Mouse (Mus musculus) brain, embryonic 18.5 days (tissue): ENCODE results near the gene Edem1.

Source experiments
- DNase-seq: peaks from one replicate; pipeline ENCODE4 v3.0.0-alpha.2; 2012; ENCODE audit warnings: low read depth, low spot score

The Edem1 gene

GRCm38 (mm10) chr6:108871251-108871650, 42.8 kb downstream of the Edem1 start:
- DNase-seq: no peak

GRCm38 (mm10) chr6:108875344-108875743, 46.9 kb downstream of the Edem1 start:
- DNase-seq: peak; percentile 22

GRCm38 (mm10) chr6:108876052-108876451, 47.6 kb downstream of the Edem1 start:
- no peak for DNase-seq

- no peak for DNase-seq
Measured at GRCm38 (mm10) chr6:108876486-108876885, 48.0 kb downstream of the Edem1 start.

GRCm38 (mm10) chr6:108880368-108881013, 52.0 kb downstream of the Edem1 start:
- DNase-seq: no peak

- DNase-seq: no peak
Measured at GRCm38 (mm10) chr6:108881074-108881473, 52.6 kb downstream of the Edem1 start.

- DNase-seq: no peak
Measured at GRCm38 (mm10) chr6:108883826-108884225, 55.4 kb downstream of the Edem1 start.

GRCm38 (mm10) chr6:108884603-108885002, 56.2 kb downstream of the Edem1 start:
- no peak for DNase-seq

- DNase-seq: no peak
Measured at GRCm38 (mm10) chr6:108886346-108886745, 57.9 kb downstream of the Edem1 start.

- no peak for DNase-seq
Measured at GRCm38 (mm10) chr6:108892589-108892988, 64.1 kb downstream of the Edem1 start.

- no peak for DNase-seq
Measured at GRCm38 (mm10) chr6:108895129-108895528, 66.7 kb downstream of the Edem1 start.

GRCm38 (mm10) chr6:108895976-108896375, 67.5 kb downstream of the Edem1 start:
- DNase-seq: no peak

GRCm38 (mm10) chr6:108896525-108897087, 68.2 kb downstream of the Edem1 start:
- DNase-seq: no peak

- DNase-seq: no peak
Measured at GRCm38 (mm10) chr6:108899231-108899630, 70.8 kb downstream of the Edem1 start.

- no peak for DNase-seq
Measured at GRCm38 (mm10) chr6:108902124-108902523, 73.7 kb downstream of the Edem1 start.

- DNase-seq: no peak
Measured at GRCm38 (mm10) chr6:108903280-108903679, 74.8 kb downstream of the Edem1 start.

GRCm38 (mm10) chr6:108906539-108906938, 78.1 kb downstream of the Edem1 start:
- DNase-seq: no peak
